Mouse (Mus musculus) heart, adult 8-10 months (tissue): Measurements from ENCODE around the gene Spryd3. TPM values are rescaled to one million over a fixed set of nuclear protein-coding genes. Genes with fewer than 3 reads are reported as not detected.

ENCODE experiments used
- DNase-seq: peaks from one replicate; pipeline ENCODE4 v3.0.0; 2022; ENCODE audit warnings: low spot score
- total RNA-seq, 4 experiments: library from RNA; stranded (reverse); gene quantifications; 2 replicates each; pipeline ENCODE4 v1.2.4; 2022

The Spryd3 gene
- total RNA-seq, 4 experiments from 2014 or later = 13.2 to 16.8 (median 15.6) TPM

- peak; percentile 97 for DNase-seq
These were observed 62.4 kb downstream of the Spryd3 start, which contains the start of gene Eif4b for GRCm38 (mm10) chr15:102073559-102074069. Gene Eif4b, plus strand, starts transcription at chr15:102073773.

DNA sequence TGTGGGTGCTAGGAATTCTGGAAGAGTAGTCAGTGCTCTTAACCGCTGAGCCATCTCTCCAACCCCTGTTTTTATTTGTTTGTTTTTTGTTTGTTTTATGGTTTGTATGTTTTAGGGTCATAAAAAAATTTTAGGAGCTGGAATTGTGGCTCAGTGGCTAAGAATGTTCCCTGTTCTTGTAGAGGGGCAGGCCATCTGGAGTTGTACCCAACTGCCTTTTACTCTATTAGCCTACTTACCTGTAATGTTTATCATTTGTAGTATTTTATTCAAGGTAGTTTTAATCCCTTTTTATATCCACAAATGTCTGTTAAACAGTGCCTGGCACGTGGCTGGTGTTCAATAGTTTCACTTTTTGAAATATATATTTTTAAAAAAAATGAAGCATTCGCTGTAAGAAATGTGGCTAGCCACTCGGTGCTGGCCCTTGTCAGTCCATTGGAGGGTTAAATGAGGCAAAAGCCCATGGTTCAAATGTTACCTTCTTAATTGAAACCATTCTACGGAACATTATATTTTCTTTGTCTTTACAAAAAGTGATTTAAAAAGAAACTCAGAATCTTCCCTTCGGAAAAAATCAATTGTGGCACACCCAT, 63.0 kb downstream of the Spryd3 start:
- no peak for DNase-seq

DNA sequence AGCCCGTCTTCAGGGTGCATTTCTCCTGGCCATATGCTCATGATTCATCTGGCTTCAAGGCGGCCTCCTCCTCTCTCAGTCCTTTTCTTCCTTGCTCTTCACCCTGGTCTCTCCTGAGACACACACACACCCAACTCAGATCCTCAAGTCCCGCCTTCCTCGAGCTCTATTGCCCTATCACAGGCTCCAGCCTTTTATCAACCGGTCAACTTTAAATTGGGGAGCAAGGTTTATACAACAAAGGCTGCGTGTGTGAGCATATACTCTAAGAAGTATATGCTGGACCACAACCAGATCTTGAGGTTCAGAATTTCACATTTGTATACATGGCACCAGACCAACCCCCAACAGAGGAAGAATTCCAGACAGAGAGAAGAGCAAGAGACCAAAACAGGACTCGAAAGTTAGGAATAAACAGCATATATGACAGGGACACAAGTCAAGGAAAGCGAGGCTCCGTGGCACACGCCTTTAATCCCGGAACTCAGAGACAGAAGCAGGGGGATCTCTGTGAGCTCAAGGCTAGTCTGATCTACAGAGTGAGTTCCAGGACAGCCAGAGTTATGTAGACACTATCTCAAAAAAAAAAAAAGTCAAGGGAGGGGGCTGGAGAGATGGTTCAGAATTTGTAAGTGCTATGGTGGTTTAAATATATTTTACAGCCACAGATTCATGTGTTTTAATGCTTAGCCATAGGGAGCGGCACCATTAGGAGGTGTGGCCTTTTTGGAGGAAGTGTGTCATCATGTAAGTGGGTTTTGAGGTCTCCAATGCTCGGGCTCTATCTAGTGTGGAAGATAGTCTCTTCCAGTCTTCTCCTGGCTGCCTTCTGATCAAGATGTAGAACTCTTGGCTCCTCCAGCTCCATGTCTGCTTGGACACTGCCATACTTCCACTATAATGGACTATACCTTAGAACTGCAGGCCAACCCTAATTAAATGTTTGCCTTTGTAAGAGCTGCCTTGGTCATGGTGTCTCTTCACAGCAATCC, 65.3 kb downstream of the Spryd3 start:
- no peak for DNase-seq

Other genes starting within 250 kb of the Spryd3 start
- not detected for gene Krt76, start 243.3 kb downstream of the Spryd3 start, total RNA-seq
- gene Krt4, start 211.5 kb downstream of the Spryd3 start, total RNA-seq = not detected
- not detected for gene Krt79, start 195.9 kb downstream of the Spryd3 start, total RNA-seq
- under 1 TPM in 1 of 4 experiments, not detected in 3; 0.06 TPM for gene Krt78, start 181.9 kb downstream of the Spryd3 start, total RNA-seq
- 1 to 10 TPM in 3 of 4 experiments, under 1 TPM in 1; 0.92 to 3.0 (median 1.5) TPM for gene Krt8, start 131.8 kb downstream of the Spryd3 start, total RNA-seq
- gene Krt18, start 108.1 kb downstream of the Spryd3 start, total RNA-seq = 1 to 10 TPM; 1.9 to 3.9 (median 2.5) TPM
- 100 to 1,000 TPM; 161 to 190 (median 169) TPM for gene Eif4b, start 62.5 kb downstream of the Spryd3 start, total RNA-seq
- 100 to 1,000 TPM; 123 to 146 (median 133) TPM for gene Tns2, start 35.8 kb downstream of the Spryd3 start, total RNA-seq
- gene Igfbp6, start 8.1 kb upstream of the Spryd3 start, total RNA-seq = 10 to 100 TPM; 20.6 to 52.4 (median 26.0) TPM
- under 1 TPM in 3 of 4 experiments, not detected in 1; 0.11 to 0.13 (median 0.12) TPM for gene Soat2, start 14.3 kb upstream of the Spryd3 start, total RNA-seq
- 10 to 100 TPM; 31.5 to 40.0 (median 35.5) TPM for gene Zfp740, start 67.0 kb upstream of the Spryd3 start, total RNA-seq
- gene Csad, start 68.5 kb upstream of the Spryd3 start, total RNA-seq = 10 to 100 TPM; 14.2 to 18.9 (median 16.2) TPM
- gene Itgb7, start 95.7 kb upstream of the Spryd3 start, total RNA-seq = 1 to 10 TPM in 2 of 4 experiments, under 1 TPM in 2; 0.82 to 3.2 (median 1.5) TPM
- 10 to 100 TPM; 15.3 to 20.6 (median 17.3) TPM for gene Rarg, start 121.3 kb upstream of the Spryd3 start, total RNA-seq
- gene Gm9918, start 134.3 kb upstream of the Spryd3 start, total RNA-seq = not detected
- gene Mfsd5, start 143.2 kb upstream of the Spryd3 start, total RNA-seq = 10 to 100 TPM; 17.4 to 20.8 (median 18.7) TPM
- 1 to 10 TPM in 1 of 4 experiments, under 1 TPM in 3; 0.38 to 1.1 (median 0.93) TPM for gene Espl1, start 160.0 kb upstream of the Spryd3 start, total RNA-seq
- 100 to 1,000 TPM; 300 to 347 (median 339) TPM for gene Pfdn5, start 189.9 kb upstream of the Spryd3 start, total RNA-seq
- 10 to 100 TPM; 23.2 to 24.6 (median 24.5) TPM for gene Myg1, start 195.5 kb upstream of the Spryd3 start, total RNA-seq
- 10 to 100 TPM in 3 of 4 experiments, 1 to 10 TPM in 1; 9.8 to 15.0 (median 12.5) TPM for gene Aaas, start 214.5 kb upstream of the Spryd3 start, total RNA-seq
- gene Sp7, start 230.9 kb upstream of the Spryd3 start, total RNA-seq = not detected